Mouse (Mus musculus): ENCODE measurements at regions not wholly inside any gene's neighbourhood (a gene's known extent, or its start where the extent isn't known, plus 50 kb on each side); places are given as distances from the start of the nearest gene placed in this dataset.

DNA sequence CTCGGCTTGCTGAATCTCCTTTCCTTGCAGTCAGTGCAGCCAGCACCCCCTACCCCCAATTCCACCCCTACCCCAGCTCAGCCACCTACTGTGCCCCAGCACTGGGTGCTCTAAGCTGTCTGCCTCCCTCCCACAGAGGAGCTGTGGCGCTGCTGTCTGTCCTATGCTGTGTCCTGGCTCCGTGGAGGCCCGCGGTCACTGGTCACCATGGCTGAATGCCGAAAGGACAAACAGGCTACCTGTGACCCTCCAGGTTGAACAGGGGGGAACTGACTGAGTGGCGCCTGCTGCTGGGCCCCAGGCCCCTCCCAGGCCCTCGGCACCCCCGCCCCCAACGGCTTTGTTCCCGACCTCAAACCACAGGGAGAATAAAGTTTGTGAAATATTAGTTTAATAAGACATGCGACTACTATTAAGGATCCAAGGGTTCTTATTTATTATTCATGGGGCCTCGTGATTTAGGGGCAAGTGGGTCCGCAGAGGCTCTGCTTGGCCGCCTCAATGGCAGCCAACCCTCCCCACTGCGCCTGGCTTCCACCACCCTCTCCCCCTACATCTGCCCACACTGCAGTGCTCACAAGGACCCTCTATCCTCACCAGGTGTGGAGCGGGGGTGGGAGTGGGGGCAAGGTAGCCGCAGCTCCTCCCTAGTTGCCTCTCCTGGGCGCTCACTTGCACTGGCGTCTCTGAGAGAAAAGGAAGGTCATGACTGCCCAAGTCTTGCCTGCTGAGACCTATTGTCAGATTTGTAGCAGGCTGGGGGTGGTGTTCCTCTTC lies 90.0 kb upstream of the Mvb12b start:
- TF ChIP-seq MYOD1 (IDR thresholded peaks at IDR 0.05; ENCODE audit: control insufficient read depth, insufficient read length, low read depth) (no peak), MAX (IDR thresholded peaks at IDR 0.05) (no peak), MYOG (IDR thresholded peaks at IDR 0.05; ENCODE audit: control insufficient read depth, extremely low read depth, insufficient read length) (no peak), CTCF (IDR thresholded peaks at IDR 0.05; ENCODE audit: control insufficient read depth, insufficient read depth, insufficient read length) (no peak), CEBPB (IDR thresholded peaks at IDR 0.05; ENCODE audit: low read depth) (no peak), FOSL1 (IDR thresholded peaks at IDR 0.05; ENCODE audit: insufficient read depth, low read length, poor library complexity, severe bottlenecking) (no peak), USF1 (IDR thresholded peaks at IDR 0.05; ENCODE audit: low read depth) (no peak)
- Histone ChIP-seq H3K4me3 (ENCODE audit: insufficient read depth, poor library complexity, severe bottlenecking) (no peak overlapping the region), H3ac (ENCODE audit: control insufficient read depth, insufficient read length, low read depth) (no peak overlapping the region), H3K79me3 (ENCODE audit: low read depth) (no peaks in the 10 kb centered on the region), H3K36me3 (ENCODE audit: control insufficient read depth, insufficient read depth) (no peaks in the 10 kb centered on the region), H3K27me3 (ENCODE audit: control insufficient read depth, insufficient read depth, insufficient read length) (peaks cover 30% of the 10 kb centered on the region), H3K79me2 (ENCODE audit: control insufficient read depth, insufficient read depth) (no peaks in the 10 kb centered on the region)

DNA sequence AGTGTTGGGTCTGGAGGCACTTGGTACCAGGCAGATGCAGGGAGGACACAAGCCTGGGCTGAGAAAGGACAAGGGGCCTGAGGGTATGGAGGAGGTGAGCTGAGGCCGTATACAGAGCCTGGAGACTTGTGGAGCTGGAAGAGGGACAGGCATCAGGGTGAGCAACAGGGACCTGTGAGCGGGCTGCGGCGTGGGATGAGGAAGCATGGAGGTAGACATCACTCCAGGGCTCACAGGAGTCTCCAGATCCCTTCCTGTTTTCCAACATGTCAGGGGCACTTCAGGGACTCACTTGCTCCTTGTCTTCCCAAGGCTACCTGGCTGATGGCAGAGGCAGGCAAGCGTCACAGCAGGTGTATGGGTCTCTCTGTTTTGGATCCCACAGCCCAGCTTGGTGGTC lies 89.4 kb upstream of the Mvb12b start:
- no peak overlapping the region for H3K4me3 ChIP-seq (ENCODE audit: insufficient read depth, poor library complexity, severe bottlenecking)
- H3K79me2 ChIP-seq (ENCODE audit: control insufficient read depth, insufficient read depth), result no peaks in the 10 kb centered on the region
- no peaks in the 10 kb centered on the region for H3K79me3 ChIP-seq (ENCODE audit: low read depth)
- H3ac ChIP-seq (ENCODE audit: control insufficient read depth, insufficient read length, low read depth), result no peak overlapping the region
- TF ChIP-seq USF1 (IDR thresholded peaks at IDR 0.05; ENCODE audit: low read depth) (no peak), MYOG (IDR thresholded peaks at IDR 0.05; ENCODE audit: control insufficient read depth, extremely low read depth, insufficient read length) (no peak), MYOD1 (IDR thresholded peaks at IDR 0.05; ENCODE audit: control insufficient read depth, insufficient read length, low read depth) (no peak), FOSL1 (IDR thresholded peaks at IDR 0.05; ENCODE audit: insufficient read depth, low read length, poor library complexity, severe bottlenecking) (no peak), CTCF (IDR thresholded peaks at IDR 0.05; ENCODE audit: control insufficient read depth, insufficient read depth, insufficient read length) (no peak), CEBPB (IDR thresholded peaks at IDR 0.05; ENCODE audit: low read depth) (no peak), MAX (IDR thresholded peaks at IDR 0.05) (no peak)
- peaks cover 25% of the 10 kb centered on the region for H3K27me3 ChIP-seq (ENCODE audit: control insufficient read depth, insufficient read depth, insufficient read length)
- H3K36me3 ChIP-seq (ENCODE audit: control insufficient read depth, insufficient read depth), result no peaks in the 10 kb centered on the region

DNA sequence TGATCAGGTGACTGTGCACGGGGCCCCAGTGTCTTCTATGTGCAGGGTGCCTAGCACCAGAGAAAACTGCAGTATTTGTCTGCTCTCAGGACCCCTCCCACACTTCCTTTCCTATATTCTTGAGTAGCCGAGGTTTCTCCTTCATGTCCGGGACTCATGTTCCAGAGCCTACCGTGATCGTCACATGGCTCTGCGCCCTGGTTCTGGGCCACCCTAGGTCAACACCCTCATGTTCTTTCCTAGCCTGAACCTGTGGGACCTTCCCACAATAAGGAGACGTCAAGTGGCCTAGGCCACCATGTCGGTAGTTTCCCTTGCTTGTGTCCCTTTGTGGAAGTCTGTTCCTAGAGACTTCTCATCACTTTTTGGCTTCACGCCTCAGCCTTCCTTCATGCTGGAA lies 88.4 kb upstream of the Mvb12b start:
- Histone ChIP-seq H3K27me3 (ENCODE audit: control insufficient read depth, insufficient read depth, insufficient read length) (peaks cover 25% of the 10 kb centered on the region), H3K36me3 (ENCODE audit: control insufficient read depth, insufficient read depth) (no peaks in the 10 kb centered on the region), H3K79me2 (ENCODE audit: control insufficient read depth, insufficient read depth) (no peaks in the 10 kb centered on the region), H3K4me3 (ENCODE audit: insufficient read depth, poor library complexity, severe bottlenecking) (no peak overlapping the region), H3K79me3 (ENCODE audit: low read depth) (no peaks in the 10 kb centered on the region), H3ac (ENCODE audit: control insufficient read depth, insufficient read length, low read depth) (no peak overlapping the region)
- TF ChIP-seq MYOG (IDR thresholded peaks at IDR 0.05; ENCODE audit: control insufficient read depth, extremely low read depth, insufficient read length) (no peak), CTCF (IDR thresholded peaks at IDR 0.05; ENCODE audit: control insufficient read depth, insufficient read depth, insufficient read length) (no peak)

DNA sequence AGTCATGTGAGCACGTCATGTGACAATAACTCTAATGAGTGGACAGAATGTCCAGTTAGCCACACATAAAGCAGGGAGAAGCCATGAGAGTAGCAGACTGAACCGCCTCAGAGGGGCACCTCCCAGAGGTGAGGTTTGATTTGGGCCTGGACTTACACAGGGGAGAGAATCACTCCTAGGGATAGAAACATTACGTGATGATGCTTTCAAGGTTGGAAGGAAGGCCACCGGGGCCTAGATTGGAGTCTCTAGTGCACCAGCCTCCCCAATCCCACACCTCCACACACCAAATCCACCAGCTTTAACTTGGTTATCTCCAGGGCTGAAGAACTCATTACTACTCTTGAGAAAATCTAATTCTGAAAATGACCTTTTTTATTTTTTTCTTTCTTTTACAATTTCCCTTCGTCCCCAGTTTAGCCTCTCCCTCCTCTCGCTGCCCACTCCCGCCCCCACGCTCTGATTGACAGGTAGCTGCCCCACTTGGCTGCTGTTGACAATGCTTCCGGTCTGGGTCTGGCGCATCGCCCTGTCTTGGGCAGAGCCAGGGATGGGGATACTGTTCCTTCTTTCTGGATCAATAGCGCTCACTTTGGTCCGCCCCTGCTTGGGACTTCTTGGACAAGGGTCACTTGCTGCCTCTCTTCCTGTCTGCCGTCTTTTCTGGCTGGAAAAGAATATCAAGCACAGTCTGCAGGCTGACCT lies 87.8 kb upstream of the Mvb12b start:
- no peaks in the 10 kb centered on the region for H3K79me3 ChIP-seq (ENCODE audit: low read depth)
- TF ChIP-seq CEBPB (IDR thresholded peaks at IDR 0.05; ENCODE audit: low read depth) (no peak), FOSL1 (IDR thresholded peaks at IDR 0.05; ENCODE audit: insufficient read depth, low read length, poor library complexity, severe bottlenecking) (no peak), MYOD1 (IDR thresholded peaks at IDR 0.05; ENCODE audit: control insufficient read depth, insufficient read length, low read depth) (no peak), USF1 (IDR thresholded peaks at IDR 0.05; ENCODE audit: low read depth) (no peak)
- no peak overlapping the region for H3ac ChIP-seq (ENCODE audit: control insufficient read depth, insufficient read length, low read depth)
- H3K36me3 ChIP-seq (ENCODE audit: control insufficient read depth, insufficient read depth), result no peaks in the 10 kb centered on the region
- H3K4me3 ChIP-seq (ENCODE audit: insufficient read depth, poor library complexity, severe bottlenecking), result no peak overlapping the region
- no peaks in the 10 kb centered on the region for H3K79me2 ChIP-seq (ENCODE audit: control insufficient read depth, insufficient read depth)
- peaks cover 25% of the 10 kb centered on the region for H3K27me3 ChIP-seq (ENCODE audit: control insufficient read depth, insufficient read depth, insufficient read length)

DNA sequence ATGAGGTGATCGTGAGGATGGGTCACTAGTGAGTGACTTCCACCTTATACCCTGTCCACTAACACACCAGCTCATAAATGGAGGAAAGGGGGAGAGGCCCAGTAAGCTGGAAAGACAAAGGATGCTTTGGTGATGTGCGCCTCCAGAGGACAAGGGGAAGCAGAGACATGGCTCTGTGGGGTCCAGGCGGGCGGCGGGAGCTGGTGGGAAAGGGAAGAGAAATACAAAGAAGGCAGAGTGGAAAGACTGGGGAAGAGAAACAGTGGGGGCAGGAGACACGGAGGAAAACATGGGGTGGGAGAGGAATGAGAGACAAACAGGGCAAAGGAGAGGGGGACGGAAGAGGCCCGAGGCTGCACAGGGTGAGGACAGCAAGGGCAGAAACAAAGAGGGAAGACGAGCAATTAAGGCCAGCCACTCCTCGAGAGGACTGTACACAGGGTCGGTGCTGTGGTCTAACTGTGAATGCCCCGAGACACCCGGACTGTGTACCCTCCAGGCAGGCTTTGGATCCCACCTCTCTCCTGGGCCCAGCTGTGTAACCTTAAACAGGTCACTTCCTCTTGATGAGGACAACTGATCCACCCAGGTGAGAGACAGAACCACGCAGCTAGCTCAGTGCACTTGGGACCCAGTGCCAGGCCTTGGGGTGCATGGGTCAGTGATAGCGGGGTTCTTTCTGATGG lies 87.1 kb upstream of the Mvb12b start:
- no peaks in the 10 kb centered on the region for H3K79me2 ChIP-seq (ENCODE audit: control insufficient read depth, insufficient read depth)
- no peak overlapping the region for H3ac ChIP-seq (ENCODE audit: control insufficient read depth, insufficient read length, low read depth)
- no peak for TF ChIP-seq CEBPB (IDR thresholded peaks at IDR 0.05; ENCODE audit: low read depth)
- TF ChIP-seq USF1 (IDR thresholded peaks at IDR 0.05; ENCODE audit: low read depth), result no peak
- TF ChIP-seq MYOG (IDR thresholded peaks at IDR 0.05; ENCODE audit: control insufficient read depth, extremely low read depth, insufficient read length), result no peak
- TF ChIP-seq MAX (IDR thresholded peaks at IDR 0.05), result no peak
- no peak for TF ChIP-seq CTCF (IDR thresholded peaks at IDR 0.05; ENCODE audit: control insufficient read depth, insufficient read depth, insufficient read length)
- TF ChIP-seq MYOD1 (IDR thresholded peaks at IDR 0.05; ENCODE audit: control insufficient read depth, insufficient read length, low read depth), result no peak
- no peak for TF ChIP-seq FOSL1 (IDR thresholded peaks at IDR 0.05; ENCODE audit: insufficient read depth, low read length, poor library complexity, severe bottlenecking)
- H3K79me3 ChIP-seq (ENCODE audit: low read depth), result no peaks in the 10 kb centered on the region
- H3K36me3 ChIP-seq (ENCODE audit: control insufficient read depth, insufficient read depth), result no peaks in the 10 kb centered on the region
- H3K27me3 ChIP-seq (ENCODE audit: control insufficient read depth, insufficient read depth, insufficient read length), result peaks cover 25% of the 10 kb centered on the region
- no peak overlapping the region for H3K4me3 ChIP-seq (ENCODE audit: insufficient read depth, poor library complexity, severe bottlenecking)

All from C2C12 (cell line).